Mouse (Mus musculus): ENCODE measurements around the gene Slc26a11. TPM values are rescaled to one million over a fixed set of nuclear protein-coding genes. Genes with fewer than 3 reads are reported as not detected.

Gene Slc26a11
- 3.3 and 3.7 TPM in 2 replicates for polyA plus RNA-seq (2015; fragmentation: Nextera tagmentation; extraction: Ambion mirVana)

GRCm38 (mm10) chr11:119355443-119356385, at the start of gene Slc26a11, which contains the start of gene Sgsh:
Slc26a11 (plus strand) TSS chr11:119355557.
Sgsh (minus strand) TSS chr11:119355536.
- H3K9me3 ChIP-seq (ENCODE audit: control insufficient read depth, low read length) = no peaks in the 10 kb centered on the region
- no peaks in the 10 kb centered on the region for H3K27me3 ChIP-seq (replicated peaks; ENCODE audit: control insufficient read depth, insufficient read depth, low read length)
- H3K4me2 ChIP-seq (ENCODE audit: low read length) = peak within 1 kb of the TSS; percentile 98
- H3K36me3 ChIP-seq (ENCODE audit: control insufficient read depth, insufficient read depth) = no peaks in the 10 kb centered on the region
- peak within 1 kb of the TSS; percentile 68 for H3K4me3 ChIP-seq (replicated peaks; ENCODE audit: low read length)
- peaks cover 10% of the 10 kb centered on the region for H3K4me1 ChIP-seq (replicated peaks; ENCODE audit: control insufficient read depth, insufficient read depth, low read length)
- H3K27ac ChIP-seq (ENCODE audit: low read length) = no peak within 1 kb of the TSS
- WGBS = 1% methylated on average over 40 of the region's 40 CpGs
- H3K9ac ChIP-seq (replicated peaks; ENCODE audit: low read depth, low read length) = peak within 1 kb of the TSS; percentile 64
- peak; percentile 94 for ATAC-seq

- Histone ChIP-seq H3K36me3 (ENCODE audit: control insufficient read depth, insufficient read depth) (no peaks in the 10 kb centered on the region), H3K4me2 (ENCODE audit: low read length) (no peak overlapping the region), H3K9ac (replicated peaks; ENCODE audit: low read depth, low read length) (no peak overlapping the region), H3K9me3 (ENCODE audit: control insufficient read depth, low read length) (no peaks in the 10 kb centered on the region), H3K27me3 (replicated peaks; ENCODE audit: control insufficient read depth, insufficient read depth, low read length) (peaks cover 5% of the 10 kb centered on the region; the same call in 1 of the 2 replicates), H3K4me1 (replicated peaks; ENCODE audit: control insufficient read depth, insufficient read depth, low read length) (no peaks in the 10 kb centered on the region), H3K27ac (ENCODE audit: low read length) (no peak overlapping the region), H3K4me3 (replicated peaks; ENCODE audit: low read length) (no peak overlapping the region)
- 66% methylated on average over 13 of the region's 13 CpGs for WGBS
- no peak for ATAC-seq
Measured at GRCm38 (mm10) chr11:119306762-119307657, 48.3 kb upstream of the Slc26a11 start.

- 74% methylated on average over 1 of the region's 1 CpGs for WGBS
Measured at GRCm38 (mm10) chr11:119307658-119307867, 47.8 kb upstream of the Slc26a11 start, which contains the start of gene Card14. Card14 (plus strand) TSS chr11:119307768.

GRCm38 (mm10) chr11:119307916-119308315, 47.4 kb upstream of the Slc26a11 start:
- H3K4me2 ChIP-seq (ENCODE audit: low read length) = no peak overlapping the region
- ATAC-seq = no peak
- no peak overlapping the region for H3K9ac ChIP-seq (replicated peaks; ENCODE audit: low read depth, low read length)
- H3K36me3 ChIP-seq (ENCODE audit: control insufficient read depth, insufficient read depth) = no peaks in the 10 kb centered on the region
- no peaks in the 10 kb centered on the region for H3K4me1 ChIP-seq (replicated peaks; ENCODE audit: control insufficient read depth, insufficient read depth, low read length)
- H3K27me3 ChIP-seq (replicated peaks; ENCODE audit: control insufficient read depth, insufficient read depth, low read length) = peaks cover 5% of the 10 kb centered on the region; the same call in 1 of the 2 replicates
- no peaks in the 10 kb centered on the region for H3K9me3 ChIP-seq (ENCODE audit: control insufficient read depth, low read length)
- H3K27ac ChIP-seq (ENCODE audit: low read length) = no peak overlapping the region
- WGBS = 37% methylated on average over 11 of the region's 11 CpGs
- H3K4me3 ChIP-seq (replicated peaks; ENCODE audit: low read length) = no peak overlapping the region

More at GRCm38 (mm10) chr11:119307658-119307867, 47.8 kb upstream of the Slc26a11 start, which contains the start of gene Card14:
- no peak for ATAC-seq
- Histone ChIP-seq H3K4me3 (replicated peaks; ENCODE audit: low read length) (no peak within 1 kb of the TSS), H3K27me3 (replicated peaks; ENCODE audit: control insufficient read depth, insufficient read depth, low read length) (peaks cover 5% of the 10 kb centered on the region; the same call in 1 of the 2 replicates), H3K27ac (ENCODE audit: low read length) (no peak within 1 kb of the TSS), H3K4me1 (replicated peaks; ENCODE audit: control insufficient read depth, insufficient read depth, low read length) (no peaks in the 10 kb centered on the region), H3K9ac (replicated peaks; ENCODE audit: low read depth, low read length) (no peak within 1 kb of the TSS), H3K36me3 (ENCODE audit: control insufficient read depth, insufficient read depth) (no peaks in the 10 kb centered on the region), H3K9me3 (ENCODE audit: control insufficient read depth, low read length) (no peaks in the 10 kb centered on the region), H3K4me2 (ENCODE audit: low read length) (no peak within 1 kb of the TSS)

- H3K9me3 ChIP-seq (ENCODE audit: control insufficient read depth, low read length) = no peaks in the 10 kb centered on the region
- no peaks in the 10 kb centered on the region for H3K36me3 ChIP-seq (ENCODE audit: control insufficient read depth, insufficient read depth)
- no peak overlapping the region for H3K27ac ChIP-seq (ENCODE audit: low read length)
- 11% methylated on average over 10 of the region's 10 CpGs for WGBS
- H3K4me3 ChIP-seq (replicated peaks; ENCODE audit: low read length) = no peak overlapping the region
- no peak for ATAC-seq
- H3K27me3 ChIP-seq (replicated peaks; ENCODE audit: control insufficient read depth, insufficient read depth, low read length) = peaks cover 5% of the 10 kb centered on the region; the same call in 1 of the 2 replicates
- no peak overlapping the region for H3K4me2 ChIP-seq (ENCODE audit: low read length)
- H3K4me1 ChIP-seq (replicated peaks; ENCODE audit: control insufficient read depth, insufficient read depth, low read length) = no peaks in the 10 kb centered on the region
- no peak overlapping the region for H3K9ac ChIP-seq (replicated peaks; ENCODE audit: low read depth, low read length)
Measured at GRCm38 (mm10) chr11:119310621-119311020, 44.7 kb upstream of the Slc26a11 start.

- Histone ChIP-seq H3K4me3 (replicated peaks; ENCODE audit: low read length) (no peak overlapping the region), H3K9ac (replicated peaks; ENCODE audit: low read depth, low read length) (no peak overlapping the region), H3K27ac (ENCODE audit: low read length) (no peak overlapping the region), H3K36me3 (ENCODE audit: control insufficient read depth, insufficient read depth) (no peaks in the 10 kb centered on the region), H3K4me1 (replicated peaks; ENCODE audit: control insufficient read depth, insufficient read depth, low read length) (no peaks in the 10 kb centered on the region), H3K4me2 (ENCODE audit: low read length) (no peak overlapping the region), H3K9me3 (ENCODE audit: control insufficient read depth, low read length) (no peaks in the 10 kb centered on the region), H3K27me3 (replicated peaks; ENCODE audit: control insufficient read depth, insufficient read depth, low read length) (peaks cover 5% of the 10 kb centered on the region; the same call in 1 of the 2 replicates)
- no peak for ATAC-seq
- 81% methylated on average over 17 of the region's 17 CpGs for WGBS
Measured at GRCm38 (mm10) chr11:119314252-119314936, 41.0 kb upstream of the Slc26a11 start.

- Histone ChIP-seq H3K27me3 (replicated peaks; ENCODE audit: control insufficient read depth, insufficient read depth, low read length) (no peaks in the 10 kb centered on the region), H3K4me3 (replicated peaks; ENCODE audit: low read length) (no peak overlapping the region), H3K9me3 (ENCODE audit: control insufficient read depth, low read length) (no peaks in the 10 kb centered on the region), H3K4me1 (replicated peaks; ENCODE audit: control insufficient read depth, insufficient read depth, low read length) (no peaks in the 10 kb centered on the region), H3K27ac (ENCODE audit: low read length) (no peak overlapping the region), H3K4me2 (ENCODE audit: low read length) (no peak overlapping the region), H3K36me3 (ENCODE audit: control insufficient read depth, insufficient read depth) (no peaks in the 10 kb centered on the region), H3K9ac (replicated peaks; ENCODE audit: low read depth, low read length) (no peak overlapping the region)
- 79% methylated on average over 4 of the region's 4 CpGs for WGBS
- no peak for ATAC-seq
Measured at GRCm38 (mm10) chr11:119316720-119317119, 38.6 kb upstream of the Slc26a11 start.

- Histone ChIP-seq H3K9me3 (ENCODE audit: control insufficient read depth, low read length) (no peaks in the 10 kb centered on the region), H3K9ac (replicated peaks; ENCODE audit: low read depth, low read length) (no peak overlapping the region), H3K4me1 (replicated peaks; ENCODE audit: control insufficient read depth, insufficient read depth, low read length) (no peaks in the 10 kb centered on the region), H3K36me3 (ENCODE audit: control insufficient read depth, insufficient read depth) (no peaks in the 10 kb centered on the region), H3K4me2 (ENCODE audit: low read length) (no peak overlapping the region), H3K27me3 (replicated peaks; ENCODE audit: control insufficient read depth, insufficient read depth, low read length) (no peaks in the 10 kb centered on the region), H3K27ac (ENCODE audit: low read length) (no peak overlapping the region), H3K4me3 (replicated peaks; ENCODE audit: low read length) (no peak overlapping the region)
- ATAC-seq = no peak
- 82% methylated on average over 13 of the region's 13 CpGs for WGBS
Measured at GRCm38 (mm10) chr11:119322521-119322920, 32.8 kb upstream of the Slc26a11 start.
